Mouse (Mus musculus) hindbrain, postnatal 0 days (tissue): ENCODE data around the gene Smarcc1. TPM values are rescaled to one million over a fixed set of nuclear protein-coding genes. Genes with fewer than 3 reads are reported as not detected.

ENCODE experiments used
- ATAC-seq: fragments of 200-750 bp; cut with Nextera tagmentation; 2 replicates; pipeline ENCODE4 v1.8.0; 2017; ENCODE audit warnings: mild to moderate bottlenecking, moderate TSS enrichment, moderate library complexity
- DNase-seq: peaks from one replicate; pipeline ENCODE4 v3.0.0-alpha.2; 2015; ENCODE audit warnings: low spot score
- H3K27ac ChIP-seq: fragments of 300-500 bp; sonication (generic); 2 replicates; pipeline ENCODE4 v1.5.1; 2014; ENCODE audit warnings: mild to moderate bottlenecking
- H3K27me3 ChIP-seq: fragments of 300-500 bp; sonication (generic); 2 replicates; pipeline ENCODE4 v1.6.1; 2014; ENCODE audit warnings: low read length, mixed read lengths; ENCODE audit not compliant: insufficient read depth
- H3K36me3 ChIP-seq: fragments of 300-500 bp; sonication (generic); 2 replicates; pipeline ENCODE4 v1.6.1; 2014; ENCODE audit warnings: low read length, mixed read lengths; ENCODE audit not compliant: insufficient read depth
- H3K4me1 ChIP-seq: fragments of 300-500 bp; sonication (generic); 2 replicates; pipeline ENCODE4 v1.6.1; 2014; ENCODE audit warnings: antibody characterized with exemption, low read length, mixed read lengths; ENCODE audit not compliant: insufficient read depth
- H3K4me2 ChIP-seq: fragments of 300-500 bp; sonication (generic); 2 replicates; pipeline ENCODE4 v1.6.1; 2014; ENCODE audit warnings: low read depth, mild to moderate bottlenecking, low read length, moderate library complexity, mixed read lengths
- H3K4me3 ChIP-seq: fragments of 300-500 bp; sonication (generic); 2 replicates; pipeline ENCODE4 v1.5.1; 2014; ENCODE audit warnings: low read length
- H3K9ac ChIP-seq: fragments of 300-500 bp; sonication (generic); replicated peaks from 2 replicates; pipeline ENCODE4 v1.6.1; 2014; ENCODE audit warnings: mild to moderate bottlenecking, low read length, moderate library complexity, mixed read lengths
- H3K9me3 ChIP-seq: fragments of 300-500 bp; sonication (generic); 2 replicates; pipeline ENCODE4 v1.6.1; 2016; ENCODE audit warnings: low read length, mixed read lengths
- CTCF ChIP-seq: IDR thresholded peaks from 2 replicates; pipeline ENCODE4 v1.5.1; 2016; ENCODE audit warnings: antibody characterized with exemption, control low read depth, low read depth
- WGBS: fragments of 180-500 bp; shearing (Covaris S2); extraction: QIAGEN DNeasy Blood & Tissue Kit; methylation state at CpG from one replicate; pipeline ENCODE4 v1.1.7; 2014; 5-methylcytosine and 5-hydroxymethylcytosine counted together
- polyA plus RNA-seq: library from polyadenylated mRNA; unstranded; fragments of >200 nt; fragmentation: Nextera tagmentation; extraction: Ambion mirVana; gene quantifications from 2 replicates; pipeline ENCODE4 v1.2.1, GENCODE M21; 2015
- total RNA-seq: library from RNA; depleted of rRNA; stranded (reverse); fragments of >200 nt; gene quantifications from 2 replicates; pipeline ENCODE4 v1.2.3, GENCODE M21; 2014

Smarcc1 gene
- total and polyA plus RNA-seq, 2 experiments from 2014 or later: 26.2 to 59.5 TPM

GRCm38 (mm10) chr9:110084201-110084964 lies 33.1 kb upstream of the Smarcc1 start:
- TF ChIP-seq CTCF: no peak
- H3K4me3 ChIP-seq: no peak overlapping the region
- no peaks in the 10 kb centered on the region for H3K4me1 ChIP-seq
- H3K9me3 ChIP-seq: no peaks in the 10 kb centered on the region
- no peak overlapping the region for H3K4me2 ChIP-seq
- DNase-seq: peak; percentile 30
- H3K9ac ChIP-seq: no peak overlapping the region
- no peak overlapping the region for H3K27ac ChIP-seq
- H3K27me3 ChIP-seq: no peaks in the 10 kb centered on the region
- H3K36me3 ChIP-seq: peaks cover 78% of the 10 kb centered on the region
- ATAC-seq: peak; percentile 16; the same call in 1 of the 2 replicates
- WGBS: 72% methylated on average over 25 of the region's 25 CpGs

GRCm38 (mm10) chr9:110085693-110086092 lies 31.8 kb upstream of the Smarcc1 start:
- no peak overlapping the region for H3K27ac ChIP-seq
- H3K9ac ChIP-seq: no peak overlapping the region
- H3K36me3 ChIP-seq: peaks cover 83% of the 10 kb centered on the region
- whole genome bisulfite sequencing: 92% methylated on average over 8 of the region's 8 CpGs
- H3K4me1 ChIP-seq: no peaks in the 10 kb centered on the region
- no peak for DNase-seq
- no peaks in the 10 kb centered on the region for H3K9me3 ChIP-seq
- ATAC-seq: no peak
- no peak overlapping the region for H3K4me2 ChIP-seq
- no peak overlapping the region for H3K4me3 ChIP-seq
- H3K27me3 ChIP-seq: no peaks in the 10 kb centered on the region
- TF ChIP-seq CTCF: no peak

- TF ChIP-seq CTCF: no peak
- DNase-seq (no peak), ATAC-seq (no peak)
- no peak overlapping the region for H3K27ac ChIP-seq
- peaks cover 66% of the 10 kb centered on the region for H3K36me3 ChIP-seq
- no peak overlapping the region for H3K4me3 ChIP-seq
- H3K4me2 ChIP-seq: no peak overlapping the region
- no peaks in the 10 kb centered on the region for H3K4me1 ChIP-seq
- H3K9ac ChIP-seq: no peak overlapping the region
- no peaks in the 10 kb centered on the region for H3K9me3 ChIP-seq
- H3K27me3 ChIP-seq: no peaks in the 10 kb centered on the region
- 77% methylated on average over 4 of the region's 4 CpGs for WGBS
Measured at GRCm38 (mm10) chr9:110093303-110093702, 24.2 kb upstream of the Smarcc1 start.

- Histone ChIP-seq H3K9me3 (no peaks in the 10 kb centered on the region), H3K36me3 (peaks cover 64% of the 10 kb centered on the region), H3K4me2 (no peak overlapping the region), H3K9ac (no peak overlapping the region), H3K27me3 (no peaks in the 10 kb centered on the region), H3K4me1 (no peaks in the 10 kb centered on the region), H3K4me3 (no peak overlapping the region), H3K27ac (no peak overlapping the region)
- ATAC-seq (no peak), DNase-seq (no peak)
- 94% methylated on average over 4 of the region's 4 CpGs for WGBS
- TF ChIP-seq CTCF: no peak
Measured at GRCm38 (mm10) chr9:110094761-110095160, 22.7 kb upstream of the Smarcc1 start.

GRCm38 (mm10) chr9:110097791-110098190 lies 19.7 kb upstream of the Smarcc1 start:
- H3K4me3 ChIP-seq: no peak overlapping the region
- no peaks in the 10 kb centered on the region for H3K27me3 ChIP-seq
- WGBS: 86% methylated on average over 3 of the region's 3 CpGs
- H3K27ac ChIP-seq: no peak overlapping the region
- no peak for TF ChIP-seq CTCF
- H3K9ac ChIP-seq: no peak overlapping the region
- DNase-seq: no peak
- ATAC-seq: no peak
- H3K9me3 ChIP-seq: no peaks in the 10 kb centered on the region
- peaks cover 39% of the 10 kb centered on the region for H3K36me3 ChIP-seq
- H3K4me2 ChIP-seq: no peak overlapping the region
- peaks cover 4% of the 10 kb centered on the region; the same call in 1 of the 2 replicates for H3K4me1 ChIP-seq

- H3K27ac ChIP-seq: peak overlapping the region; percentile 62
- WGBS: 2% methylated on average over 41 of the region's 41 CpGs
- peak overlapping the region; percentile 83 for H3K4me3 ChIP-seq
- ATAC-seq: peak; percentile 96
- TF ChIP-seq CTCF: peak; percentile 96
- H3K4me2 ChIP-seq: peak overlapping the region; percentile 87
- H3K4me1 ChIP-seq: peaks cover 4% of the 10 kb centered on the region; the same call in 1 of the 2 replicates
- peaks cover 45% of the 10 kb centered on the region for H3K36me3 ChIP-seq
- DNase-seq: peak; percentile 95
- no peaks in the 10 kb centered on the region for H3K9me3 ChIP-seq
- H3K27me3 ChIP-seq: no peaks in the 10 kb centered on the region
- H3K9ac ChIP-seq: peak overlapping the region; percentile 79
Measured at GRCm38 (mm10) chr9:110100627-110101600, 16.6 kb upstream of the Smarcc1 start.
